Mouse (Mus musculus): ENCODE results near the gene Gm11172.

GRCm38 (mm10) chr16:10861408-10861807 is 48.7 kb downstream of the Gm11172 start:
- no peak for TF ChIP-seq TAL1 (IDR thresholded peaks at IDR 0.05; ENCODE audit: low read length)
- no peak for TF ChIP-seq GATA1 (IDR thresholded peaks at IDR 0.05; ENCODE audit: low read length)
